Mouse (Mus musculus): ENCODE measurements at regions not wholly inside any gene's neighbourhood (a gene's known extent, or its start where the extent isn't known, plus 50 kb on each side); places are given as distances from the start of the nearest gene placed in this dataset.

GRCm38 (mm10) chr16:39102151-39102550 lies 209.7 kb downstream of the Igsf11 start:
- Histone ChIP-seq H3K9ac (ENCODE audit: low read length) (no peak overlapping the region), H3K36me3 (ENCODE audit: control insufficient read depth, insufficient read depth, low read length) (no peaks in the 10 kb centered on the region), H3K4me2 (ENCODE audit: low read depth, low read length) (no peak overlapping the region), H3K9me3 (ENCODE audit: control insufficient read depth, low read length) (no peaks in the 10 kb centered on the region), H3K27me3 (ENCODE audit: control insufficient read depth, insufficient read depth, low read depth, low read length) (no peaks in the 10 kb centered on the region), H3K27ac (ENCODE audit: low read length) (no peak overlapping the region), H3K4me1 (replicated peaks; ENCODE audit: control insufficient read depth, insufficient read depth, low read length) (no peaks in the 10 kb centered on the region), H3K4me3 (ENCODE audit: low read length) (no peak overlapping the region)
- WGBS = 37% methylated on average over 6 of the region's 6 CpGs
- no peak for ATAC-seq (ENCODE audit: low read depth)

- Histone ChIP-seq H3K4me3 (ENCODE audit: low read length) (no peak overlapping the region), H3K9me3 (ENCODE audit: control insufficient read depth, low read length) (no peaks in the 10 kb centered on the region), H3K9ac (ENCODE audit: low read length) (no peak overlapping the region), H3K36me3 (ENCODE audit: control insufficient read depth, insufficient read depth, low read length) (no peaks in the 10 kb centered on the region), H3K4me1 (replicated peaks; ENCODE audit: control insufficient read depth, insufficient read depth, low read length) (no peaks in the 10 kb centered on the region), H3K4me2 (ENCODE audit: low read depth, low read length) (no peak overlapping the region), H3K27me3 (ENCODE audit: control insufficient read depth, insufficient read depth, low read depth, low read length) (no peaks in the 10 kb centered on the region), H3K27ac (ENCODE audit: low read length) (no peak overlapping the region)
- ATAC-seq (ENCODE audit: low read depth) = no peak
- 41% methylated on average over 9 of the region's 9 CpGs for WGBS
Measured at GRCm38 (mm10) chr16:39103360-39104095, 211.1 kb downstream of the Igsf11 start.

- Histone ChIP-seq H3K9me3 (ENCODE audit: control insufficient read depth, low read length) (no peaks in the 10 kb centered on the region), H3K36me3 (ENCODE audit: control insufficient read depth, insufficient read depth, low read length) (no peaks in the 10 kb centered on the region), H3K4me2 (ENCODE audit: low read depth, low read length) (peak overlapping the region; percentile 52), H3K9ac (ENCODE audit: low read length) (no peak overlapping the region), H3K27me3 (ENCODE audit: control insufficient read depth, insufficient read depth, low read depth, low read length) (no peaks in the 10 kb centered on the region), H3K4me1 (replicated peaks; ENCODE audit: control insufficient read depth, insufficient read depth, low read length) (no peaks in the 10 kb centered on the region), H3K27ac (ENCODE audit: low read length) (no peak overlapping the region), H3K4me3 (ENCODE audit: low read length) (peak overlapping the region; percentile 28)
- WGBS = 32% methylated on average over 15 of the region's 15 CpGs
- ATAC-seq (ENCODE audit: low read depth) = no peak
Measured at GRCm38 (mm10) chr16:39109383-39110033, 217.0 kb downstream of the Igsf11 start.

- H3K4me3 ChIP-seq (ENCODE audit: low read length) = no peak overlapping the region
- H3K9ac ChIP-seq (ENCODE audit: low read length) = no peak overlapping the region
- H3K4me2 ChIP-seq (ENCODE audit: low read depth, low read length) = no peak overlapping the region
- H3K27me3 ChIP-seq (ENCODE audit: control insufficient read depth, insufficient read depth, low read depth, low read length) = no peaks in the 10 kb centered on the region
- H3K36me3 ChIP-seq (ENCODE audit: control insufficient read depth, insufficient read depth, low read length) = no peaks in the 10 kb centered on the region
- WGBS = 79% methylated on average over 5 of the region's 5 CpGs
- no peaks in the 10 kb centered on the region for H3K4me1 ChIP-seq (replicated peaks; ENCODE audit: control insufficient read depth, insufficient read depth, low read length)
- ATAC-seq (ENCODE audit: low read depth) = no peak
- H3K9me3 ChIP-seq (ENCODE audit: control insufficient read depth, low read length) = no peaks in the 10 kb centered on the region
- H3K27ac ChIP-seq (ENCODE audit: low read length) = no peak overlapping the region
Measured at GRCm38 (mm10) chr16:39110089-39110488, 217.6 kb downstream of the Igsf11 start.

GRCm38 (mm10) chr16:39118059-39118458 lies 225.6 kb downstream of the Igsf11 start:
- no peak overlapping the region for H3K4me2 ChIP-seq (ENCODE audit: low read depth, low read length)
- no peak; the same call in 1 of the 2 replicates for ATAC-seq (ENCODE audit: low read depth)
- H3K27me3 ChIP-seq (ENCODE audit: control insufficient read depth, insufficient read depth, low read depth, low read length) = no peaks in the 10 kb centered on the region
- no peaks in the 10 kb centered on the region for H3K36me3 ChIP-seq (ENCODE audit: control insufficient read depth, insufficient read depth, low read length)
- 76% methylated on average over 3 of the region's 3 CpGs for WGBS
- no peak overlapping the region for H3K4me3 ChIP-seq (ENCODE audit: low read length)
- no peak overlapping the region for H3K9ac ChIP-seq (ENCODE audit: low read length)
- H3K27ac ChIP-seq (ENCODE audit: low read length) = no peak overlapping the region
- no peaks in the 10 kb centered on the region for H3K4me1 ChIP-seq (replicated peaks; ENCODE audit: control insufficient read depth, insufficient read depth, low read length)
- no peaks in the 10 kb centered on the region for H3K9me3 ChIP-seq (ENCODE audit: control insufficient read depth, low read length)

GRCm38 (mm10) chr16:39119811-39120210 lies 227.3 kb downstream of the Igsf11 start:
- no peak overlapping the region for H3K27ac ChIP-seq (ENCODE audit: low read length)
- no peaks in the 10 kb centered on the region for H3K9me3 ChIP-seq (ENCODE audit: control insufficient read depth, low read length)
- 35% methylated on average over 4 of the region's 4 CpGs for WGBS
- H3K4me1 ChIP-seq (replicated peaks; ENCODE audit: control insufficient read depth, insufficient read depth, low read length) = peaks cover 3% of the 10 kb centered on the region; the same call in 1 of the 2 replicates
- H3K4me3 ChIP-seq (ENCODE audit: low read length) = no peak overlapping the region
- H3K27me3 ChIP-seq (ENCODE audit: control insufficient read depth, insufficient read depth, low read depth, low read length) = no peaks in the 10 kb centered on the region
- H3K4me2 ChIP-seq (ENCODE audit: low read depth, low read length) = no peak overlapping the region
- H3K36me3 ChIP-seq (ENCODE audit: control insufficient read depth, insufficient read depth, low read length) = no peaks in the 10 kb centered on the region
- H3K9ac ChIP-seq (ENCODE audit: low read length) = no peak overlapping the region
- ATAC-seq (ENCODE audit: low read depth) = no peak

DNA sequence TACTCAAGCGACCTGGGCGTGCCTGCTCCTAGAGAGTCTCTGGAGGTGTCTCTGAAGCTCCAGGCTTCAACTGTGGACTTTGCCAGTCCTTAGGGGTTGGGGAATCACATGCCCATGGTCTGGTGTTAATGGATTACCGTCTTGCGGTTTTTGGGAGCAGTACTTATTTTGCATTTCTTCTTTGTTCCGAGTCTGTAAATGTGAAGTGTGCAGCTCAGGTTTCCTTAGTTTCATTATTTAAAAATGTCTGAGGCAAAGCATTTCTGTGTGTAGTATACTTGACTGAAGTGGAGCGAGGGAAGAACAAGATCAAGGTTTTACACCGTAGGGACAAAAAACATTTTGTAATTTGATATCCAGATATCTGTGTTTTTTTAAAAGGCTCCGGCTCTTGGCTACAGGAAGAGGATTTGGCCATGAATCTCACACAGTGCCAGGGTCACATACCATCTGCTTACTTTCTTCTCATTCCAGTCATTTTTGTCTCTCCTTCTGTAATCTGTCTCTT lies 231.0 kb downstream of the Igsf11 start:
- Histone ChIP-seq H3K9ac (ENCODE audit: low read length) (no peak overlapping the region), H3K4me1 (replicated peaks; ENCODE audit: control insufficient read depth, insufficient read depth, low read length) (peaks cover 3% of the 10 kb centered on the region; the same call in 1 of the 2 replicates), H3K36me3 (ENCODE audit: control insufficient read depth, insufficient read depth, low read length) (no peaks in the 10 kb centered on the region), H3K27ac (ENCODE audit: low read length) (no peak overlapping the region), H3K9me3 (ENCODE audit: control insufficient read depth, low read length) (no peaks in the 10 kb centered on the region), H3K27me3 (ENCODE audit: control insufficient read depth, insufficient read depth, low read depth, low read length) (no peaks in the 10 kb centered on the region), H3K4me3 (ENCODE audit: low read length) (0 out of 2 replicates have a peak overlapping the region, but pooled peaks have one; percentile 18), H3K4me2 (ENCODE audit: low read depth, low read length) (peak overlapping the region; percentile 37)
- peak; percentile 68 for ATAC-seq (ENCODE audit: low read depth)
- WGBS = 36% methylated on average over 8 of the region's 8 CpGs

GRCm38 (mm10) chr16:39132459-39132858 lies 240.0 kb downstream of the Igsf11 start:
- no peaks in the 10 kb centered on the region for H3K4me1 ChIP-seq (replicated peaks; ENCODE audit: control insufficient read depth, insufficient read depth, low read length)
- ATAC-seq (ENCODE audit: low read depth) = no peak
- H3K27ac ChIP-seq (ENCODE audit: low read length) = no peak overlapping the region
- 72% methylated on average over 2 of the region's 2 CpGs for WGBS
- H3K36me3 ChIP-seq (ENCODE audit: control insufficient read depth, insufficient read depth, low read length) = no peaks in the 10 kb centered on the region
- no peak overlapping the region for H3K4me2 ChIP-seq (ENCODE audit: low read depth, low read length)
- no peak overlapping the region for H3K9ac ChIP-seq (ENCODE audit: low read length)
- no peaks in the 10 kb centered on the region for H3K9me3 ChIP-seq (ENCODE audit: control insufficient read depth, low read length)
- no peak overlapping the region for H3K4me3 ChIP-seq (ENCODE audit: low read length)
- H3K27me3 ChIP-seq (ENCODE audit: control insufficient read depth, insufficient read depth, low read depth, low read length) = no peaks in the 10 kb centered on the region

GRCm38 (mm10) chr16:39135777-39136176 lies 243.3 kb downstream of the Igsf11 start:
- no peak overlapping the region for H3K27ac ChIP-seq (ENCODE audit: low read length)
- no peak overlapping the region for H3K4me2 ChIP-seq (ENCODE audit: low read depth, low read length)
- no peaks in the 10 kb centered on the region for H3K36me3 ChIP-seq (ENCODE audit: control insufficient read depth, insufficient read depth, low read length)
- H3K9ac ChIP-seq (ENCODE audit: low read length) = no peak overlapping the region
- 44% methylated on average over 4 of the region's 4 CpGs for WGBS
- ATAC-seq (ENCODE audit: low read depth) = no peak
- H3K27me3 ChIP-seq (ENCODE audit: control insufficient read depth, insufficient read depth, low read depth, low read length) = no peaks in the 10 kb centered on the region
- H3K4me1 ChIP-seq (replicated peaks; ENCODE audit: control insufficient read depth, insufficient read depth, low read length) = no peaks in the 10 kb centered on the region
- H3K9me3 ChIP-seq (ENCODE audit: control insufficient read depth, low read length) = no peaks in the 10 kb centered on the region
- H3K4me3 ChIP-seq (ENCODE audit: low read length) = no peak overlapping the region
